Mouse (Mus musculus) forebrain, embryonic 11.5 days (tissue): ENCODE data around the gene Vav3. TPM values are rescaled to one million over a fixed set of nuclear protein-coding genes. Genes with fewer than 3 reads are reported as not detected.

Experiments used
- ATAC-seq: fragments of 200-750 bp; cut with Nextera tagmentation; replicated peaks from 2 replicates; pipeline ENCODE4 v1.8.0; 2017; ENCODE audit warnings: moderate TSS enrichment; ENCODE audit not compliant: low FRiP score
- DNase-seq: peaks from one replicate; pipeline ENCODE4 v3.0.0-alpha.2; 2017; ENCODE audit warnings: low spot score
- H3K27ac ChIP-seq: fragments of 300-500 bp; sonication (generic); 2 replicates; pipeline ENCODE4 v1.5.1; 2014; ENCODE audit warnings: low read depth, low read length
- H3K27me3 ChIP-seq: fragments of 300-500 bp; sonication (generic); 2 replicates; pipeline ENCODE4 v1.6.1; 2014; ENCODE audit warnings: mild to moderate bottlenecking, low read length, mixed read lengths; ENCODE audit not compliant: control insufficient read depth, insufficient read depth
- H3K36me3 ChIP-seq: fragments of 300-500 bp; sonication (generic); 2 replicates; pipeline ENCODE4 v1.6.1; 2014; ENCODE audit warnings: mild to moderate bottlenecking, low read length, moderate library complexity, mixed read lengths; ENCODE audit not compliant: control insufficient read depth, insufficient read depth
- H3K4me1 ChIP-seq: fragments of 300-500 bp; sonication (generic); replicated peaks from 2 replicates; pipeline ENCODE4 v1.6.1; 2014; ENCODE audit warnings: low read length, mixed read lengths; ENCODE audit not compliant: control insufficient read depth, insufficient read depth
- H3K4me2 ChIP-seq: fragments of 300-500 bp; sonication (generic); 2 replicates; pipeline ENCODE4 v1.6.1; 2014; ENCODE audit warnings: low read depth, mild to moderate bottlenecking, low read length, moderate library complexity, mixed read lengths; ENCODE audit not compliant: severe bottlenecking
- H3K4me3 ChIP-seq: fragments of 300-500 bp; sonication (generic); 2 replicates; pipeline ENCODE4 v1.5.1; 2014; ENCODE audit warnings: low read depth, low read length
- H3K9ac ChIP-seq: fragments of 300-500 bp; sonication (generic); 2 replicates; pipeline ENCODE4 v1.6.1; 2014; ENCODE audit warnings: low read length
- H3K9me3 ChIP-seq: fragments of 300-500 bp; sonication (generic); 2 replicates; pipeline ENCODE4 v1.6.1; 2016; ENCODE audit warnings: low read length, mixed read lengths; ENCODE audit not compliant: control insufficient read depth
- WGBS: fragments of 180-500 bp; shearing (Covaris S2); extraction: QIAGEN DNeasy Blood & Tissue Kit; methylation state at CpG from one replicate; pipeline ENCODE4 v1.1.7; 2014; 5-methylcytosine and 5-hydroxymethylcytosine counted together
- polyA plus RNA-seq: library from polyadenylated mRNA; unstranded; fragments of >200 nt; fragmentation: Nextera tagmentation; extraction: Ambion mirVana; gene quantifications from 2 replicates; pipeline ENCODE4 v1.2.1, GENCODE M21; 2014

The Vav3 gene
- polyA plus RNA-seq, 1 experiment from 2014 or later = 9.2 TPM

GRCm38 (mm10) chr3:109515479-109515878, 175.0 kb downstream of the Vav3 start:
- Histone ChIP-seq H3K4me2 (no peak overlapping the region), H3K4me1 (no peaks in the 10 kb centered on the region), H3K9me3 (no peaks in the 10 kb centered on the region), H3K27me3 (no peaks in the 10 kb centered on the region), H3K36me3 (no peaks in the 10 kb centered on the region), H3K9ac (no peak overlapping the region), H3K27ac (no peak overlapping the region), H3K4me3 (no peak overlapping the region)
- no peak for DNase-seq
- WGBS = 80% methylated on average over 3 of the region's 3 CpGs
- ATAC-seq = no peak

GRCm38 (mm10) chr3:109516372-109516771, 175.9 kb downstream of the Vav3 start:
- no peak for DNase-seq
- no peaks in the 10 kb centered on the region for H3K4me1 ChIP-seq
- no peak overlapping the region for H3K27ac ChIP-seq
- no peak overlapping the region for H3K4me2 ChIP-seq
- no peaks in the 10 kb centered on the region for H3K36me3 ChIP-seq
- H3K27me3 ChIP-seq = no peaks in the 10 kb centered on the region
- whole genome bisulfite sequencing = 74% methylated on average over 10 of the region's 10 CpGs
- H3K4me3 ChIP-seq = no peak overlapping the region
- ATAC-seq = no peak
- H3K9me3 ChIP-seq = no peaks in the 10 kb centered on the region
- no peak overlapping the region for H3K9ac ChIP-seq

GRCm38 (mm10) chr3:109522115-109522514, 181.7 kb downstream of the Vav3 start:
- Histone ChIP-seq H3K27ac (no peak overlapping the region), H3K9ac (no peak overlapping the region), H3K4me2 (no peak overlapping the region), H3K9me3 (no peaks in the 10 kb centered on the region), H3K4me1 (no peaks in the 10 kb centered on the region), H3K27me3 (no peaks in the 10 kb centered on the region), H3K36me3 (no peaks in the 10 kb centered on the region), H3K4me3 (no peak overlapping the region)
- DNase-seq (no peak), ATAC-seq (no peak)
- 83% methylated on average over 7 of the region's 7 CpGs for WGBS

- no peak overlapping the region for H3K4me3 ChIP-seq
- ATAC-seq = peak; percentile 34; the same call in 1 of the 2 replicates
- no peaks in the 10 kb centered on the region for H3K36me3 ChIP-seq
- no peaks in the 10 kb centered on the region for H3K9me3 ChIP-seq
- no peaks in the 10 kb centered on the region for H3K4me1 ChIP-seq
- H3K27me3 ChIP-seq = no peaks in the 10 kb centered on the region
- H3K9ac ChIP-seq = no peak overlapping the region
- 90% methylated on average over 12 of the region's 12 CpGs for WGBS
- no peak for DNase-seq
- H3K4me2 ChIP-seq = no peak overlapping the region
- no peak overlapping the region for H3K27ac ChIP-seq
Measured at GRCm38 (mm10) chr3:109525825-109526224, 185.4 kb downstream of the Vav3 start.

GRCm38 (mm10) chr3:109526246-109526645, 185.8 kb downstream of the Vav3 start:
- H3K9me3 ChIP-seq = no peaks in the 10 kb centered on the region
- H3K27me3 ChIP-seq = no peaks in the 10 kb centered on the region
- DNase-seq (peak; percentile 89), ATAC-seq (peak; percentile 74)
- H3K9ac ChIP-seq = no peak overlapping the region
- H3K4me2 ChIP-seq = no peak overlapping the region
- H3K4me3 ChIP-seq = no peak overlapping the region
- H3K4me1 ChIP-seq = no peaks in the 10 kb centered on the region
- 4% methylated on average over 4 of the region's 4 CpGs for WGBS
- no peaks in the 10 kb centered on the region for H3K36me3 ChIP-seq
- H3K27ac ChIP-seq = no peak overlapping the region

GRCm38 (mm10) chr3:109526651-109527050, 186.2 kb downstream of the Vav3 start:
- Histone ChIP-seq H3K9me3 (no peaks in the 10 kb centered on the region), H3K4me1 (no peaks in the 10 kb centered on the region), H3K36me3 (no peaks in the 10 kb centered on the region), H3K4me3 (no peak overlapping the region), H3K4me2 (no peak overlapping the region), H3K9ac (no peak overlapping the region), H3K27me3 (no peaks in the 10 kb centered on the region), H3K27ac (no peak overlapping the region)
- 77% methylated on average over 8 of the region's 8 CpGs for WGBS
- no peak for DNase-seq
- ATAC-seq = no peak

GRCm38 (mm10) chr3:109528688-109529087, 188.2 kb downstream of the Vav3 start:
- Histone ChIP-seq H3K4me1 (no peaks in the 10 kb centered on the region), H3K9me3 (no peaks in the 10 kb centered on the region), H3K27me3 (no peaks in the 10 kb centered on the region), H3K4me2 (no peak overlapping the region), H3K36me3 (no peaks in the 10 kb centered on the region), H3K27ac (no peak overlapping the region), H3K4me3 (no peak overlapping the region), H3K9ac (no peak overlapping the region)
- no peak for ATAC-seq
- WGBS = 55% methylated on average over 4 of the region's 4 CpGs
- DNase-seq = no peak

- H3K9ac ChIP-seq = no peak overlapping the region
- WGBS = 76% methylated on average over 3 of the region's 3 CpGs
- no peak overlapping the region for H3K4me3 ChIP-seq
- no peak overlapping the region for H3K4me2 ChIP-seq
- no peaks in the 10 kb centered on the region for H3K27me3 ChIP-seq
- no peak overlapping the region for H3K27ac ChIP-seq
- H3K9me3 ChIP-seq = no peaks in the 10 kb centered on the region
- ATAC-seq = no peak
- no peak for DNase-seq
- H3K4me1 ChIP-seq = no peaks in the 10 kb centered on the region
- no peaks in the 10 kb centered on the region for H3K36me3 ChIP-seq
Measured at GRCm38 (mm10) chr3:109537686-109538085, 197.2 kb downstream of the Vav3 start.

GRCm38 (mm10) chr3:109540009-109540408, 199.6 kb downstream of the Vav3 start:
- WGBS = 49% methylated on average over 4 of the region's 4 CpGs
- no peak overlapping the region for H3K9ac ChIP-seq
- no peak for ATAC-seq

More at GRCm38 (mm10) chr3:109540009-109540408, 199.6 kb downstream of the Vav3 start:
- no peaks in the 10 kb centered on the region for H3K9me3 ChIP-seq
- no peak overlapping the region for H3K27ac ChIP-seq
- H3K4me2 ChIP-seq = no peak overlapping the region
- no peak overlapping the region for H3K4me3 ChIP-seq
- no peaks in the 10 kb centered on the region for H3K4me1 ChIP-seq
- no peaks in the 10 kb centered on the region for H3K36me3 ChIP-seq
- DNase-seq = no peak
- H3K27me3 ChIP-seq = no peaks in the 10 kb centered on the region
